In the genomic region with DNA sequence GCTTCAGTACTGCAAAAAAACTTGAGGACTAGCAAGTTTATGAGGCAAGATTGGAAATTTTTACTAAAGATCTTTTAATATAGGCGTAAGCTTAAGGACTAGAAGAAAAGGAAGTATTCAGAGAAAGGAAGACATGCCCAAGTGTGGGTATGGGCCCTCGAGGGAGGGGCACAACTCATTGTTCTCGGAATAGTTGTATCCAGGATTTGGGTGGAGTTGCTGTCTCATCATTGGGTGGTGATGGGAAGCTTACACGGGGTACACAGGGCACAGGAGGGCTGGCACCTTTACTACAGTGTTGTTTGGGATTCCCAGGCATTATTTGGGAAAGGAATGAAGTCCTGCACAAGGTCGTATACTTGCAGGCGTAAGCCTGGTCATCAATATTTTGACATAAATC, we compare ENCODE assay signal across 18 mouse cellular contexts. TPM values are rescaled to one million over a fixed set of nuclear protein-coding genes. Genes with fewer than 3 reads are reported as not detected.
"Had no signal": no experiment of that assay in that cellular context is flagged by ENCODE, and none has a peak within 500 bp of the region (broad histone marks: within the 10 kb centered on the region; RNA-seq: fewer than 3 reads in every experiment).

No protein-coding gene starts in this region.

- ATAC-seq: intestine, postnatal 0 days; liver, embryonic 12.5 days had no signal

- DNase-seq: kidney, adult 2 months; kidney, postnatal 25 days; layer of hippocampus, adult 9-11 months; left cerebral cortex, postnatal 4 days; lung, embryonic 14.5 days; midbrain, embryonic 14.5 days; thymus, adult 2 months; thymus, postnatal 14 days; thymus, postnatal 4 days had no signal

- H3K27me3 ChIP-seq: limb, embryonic 12.5 days; limb, embryonic 15.5 days; liver, embryonic 12.5 days; liver, embryonic 15.5 days had no signal

- H3K4me1 ChIP-seq: limb, embryonic 12.5 days; limb, embryonic 15.5 days; liver, embryonic 12.5 days; liver, embryonic 15.5 days had no signal

- H3K9ac ChIP-seq: limb, embryonic 12.5 days; limb, embryonic 15.5 days; liver, embryonic 12.5 days; liver, embryonic 15.5 days; lung, embryonic 14.5 days had no signal

- H3K4me2 ChIP-seq: limb, embryonic 12.5 days; limb, embryonic 15.5 days; liver, embryonic 12.5 days; liver, embryonic 15.5 days; lung, embryonic 14.5 days; midbrain, embryonic 11.5 days had no signal

- H3K36me3 ChIP-seq: limb, embryonic 12.5 days; limb, embryonic 15.5 days; liver, embryonic 12.5 days; liver, embryonic 15.5 days had no signal

- H3K4me3 ChIP-seq: layer of hippocampus, adult 2 months; limb, embryonic 12.5 days; limb, embryonic 15.5 days; liver, embryonic 12.5 days; liver, embryonic 15.5 days had no signal

- H3K9me3 ChIP-seq: limb, embryonic 15.5 days; liver, embryonic 12.5 days; liver, embryonic 15.5 days had no signal

- H3K27ac ChIP-seq: kidney, postnatal 0 days; limb, embryonic 12.5 days; limb, embryonic 15.5 days; liver, embryonic 12.5 days; liver, embryonic 15.5 days had no signal

RNA-seq across cellular contexts. Expression of a gene that starts 24.4 kb away (rescaled TPM):
- total RNA-seq: megakaryocyte-erythroid progenitor cell, adult 5-6 weeks had no signal
- polyA plus RNA-seq: limb, embryonic 12.5 days; liver, embryonic 12.5 days had no signal
